12 mouse cellular contexts compared by ENCODE assay signal in the genomic region with DNA sequence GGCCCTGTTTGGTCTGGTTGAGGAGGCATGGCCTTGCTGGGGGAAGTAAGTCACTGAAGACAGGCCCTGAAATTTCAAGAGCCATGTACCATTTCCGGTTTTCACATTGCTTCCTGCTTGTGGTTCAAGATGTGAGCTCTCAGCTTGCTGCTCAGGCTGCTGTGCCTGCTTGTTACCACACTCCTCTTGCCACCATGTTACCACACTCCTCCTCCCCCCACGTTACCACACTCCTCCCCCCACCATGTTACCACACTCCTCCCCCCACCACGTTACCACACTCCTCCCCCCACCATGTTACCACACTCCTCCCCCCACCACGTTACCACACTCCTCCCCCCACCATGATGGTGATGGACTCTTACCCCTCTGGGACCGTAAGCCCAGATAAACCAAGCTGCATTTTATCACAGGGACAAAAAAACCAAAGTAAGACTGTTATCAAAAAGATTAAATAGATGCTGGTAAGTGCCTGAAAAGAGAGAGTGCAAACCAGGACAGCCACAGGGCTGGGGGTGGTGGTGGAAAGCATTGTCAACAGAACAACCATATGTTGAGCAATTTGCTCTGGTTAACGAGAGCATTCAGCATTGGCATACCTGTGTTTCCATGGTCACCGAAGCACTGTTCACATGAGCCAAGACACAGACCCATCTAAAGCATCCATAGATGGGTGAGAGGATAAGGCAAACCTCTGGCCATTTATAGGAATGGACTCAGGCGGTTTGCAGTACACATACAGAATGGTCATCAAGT.
DNase-seq lines count a peak whose midpoint lies in the region; ATAC-seq lines count a peak whose summit lies in the region.
"Had no signal": no experiment of that assay in that cellular context is flagged by ENCODE, and none has a peak within 500 bp of the region (broad histone marks: within the 10 kb centered on the region; RNA-seq: fewer than 3 reads in every experiment).

No protein-coding gene starts in this region.

- DNase-seq in heart, embryonic 10.5 days (ENCODE audit: low spot score) = no peak
- DNase-seq in heart, postnatal 14 days = no peak
- no peak for DNase-seq in neural tube, embryonic 10.5 days (ENCODE audit: extremely low spot score, low spot score)
- no peak for DNase-seq in hindbrain, embryonic 14.5 days (ENCODE audit: low spot score)
- DNase-seq in splenic B cell, adult 2 months (ENCODE audit: low read depth, low spot score) = peak; percentile 34
- no peak for DNase-seq in ovary, postnatal 14 days (ENCODE audit: low spot score)
- no peak for DNase-seq in B cell, adult 2 months
- DNase-seq: cerebellum, postnatal 36 days; gastrocnemius, postnatal 14 days; kidney, adult 11 months had no signal

- H3K4me1 ChIP-seq in heart, embryonic 10.5 days = peaks cover 57% of the 10 kb centered on the region
- H3K4me1 ChIP-seq in neural tube, embryonic 14.5 days (ENCODE audit: control insufficient read depth, insufficient read depth, low read length) = peaks cover 38% of the 10 kb centered on the region
- H3K4me1 ChIP-seq in hindbrain, embryonic 14.5 days (replicated peaks; ENCODE audit: control insufficient read depth, insufficient read depth, low read length) = peaks cover 46% of the 10 kb centered on the region

- 0 out of 2 replicates have a peak, but pooled peaks have one; percentile 18 for ATAC-seq in neural tube, embryonic 14.5 days (ENCODE audit: low read depth)
- ATAC-seq in hindbrain, embryonic 14.5 days (ENCODE audit: low FRiP score) = no peak

- intact Hi-C loops in heart, postnatal 14 days (cut with DNase I) = no loop called here

- no peaks in the 10 kb centered on the region for H3K27me3 ChIP-seq in heart, embryonic 10.5 days (ENCODE audit: insufficient read depth, poor library complexity, severe bottlenecking)
- H3K27me3 ChIP-seq in neural tube, embryonic 14.5 days (ENCODE audit: control insufficient read depth, insufficient read depth, low read length) = no peaks in the 10 kb centered on the region
- H3K27me3 ChIP-seq in hindbrain, embryonic 14.5 days (ENCODE audit: control insufficient read depth, insufficient read depth, low read length) = no peaks in the 10 kb centered on the region
- no peaks in the 10 kb centered on the region for H3K27me3 ChIP-seq in splenic B cell, adult 2 months (ENCODE audit: control insufficient read depth, insufficient read depth, low read length, poor library complexity, severe bottlenecking)

- 58% methylated on average over 8 of the region's 8 CpGs for WGBS in heart, embryonic 10.5 days
- 40% methylated on average over 8 of the region's 8 CpGs for WGBS in neural tube, embryonic 14.5 days
- WGBS in hindbrain, embryonic 14.5 days = 43% methylated on average over 8 of the region's 8 CpGs

- no peak overlapping the region for H3K9ac ChIP-seq in neural tube, embryonic 14.5 days (replicated peaks; ENCODE audit: low read depth, low read length)
- H3K9ac ChIP-seq in hindbrain, embryonic 14.5 days = no peak overlapping the region
- H3K9ac ChIP-seq: liver, embryonic 14.5 days had no signal

- no peak overlapping the region for H3K4me3 ChIP-seq in heart, embryonic 10.5 days
- no peak overlapping the region for H3K4me3 ChIP-seq in neural tube, embryonic 14.5 days (ENCODE audit: low read depth, low read length)
- H3K4me3 ChIP-seq in hindbrain, embryonic 14.5 days (replicated peaks; ENCODE audit: low read length) = no peak overlapping the region

- H3K4me2 ChIP-seq in neural tube, embryonic 14.5 days (ENCODE audit: low read depth, low read length) = no peak overlapping the region
- H3K4me2 ChIP-seq in hindbrain, embryonic 14.5 days (replicated peaks) = no peak overlapping the region

- H3K36me3 ChIP-seq in heart, embryonic 10.5 days = peaks cover 2% of the 10 kb centered on the region; the same call in 1 of the 2 replicates
- no peaks in the 10 kb centered on the region for H3K36me3 ChIP-seq in neural tube, embryonic 14.5 days (ENCODE audit: control insufficient read depth, insufficient read depth, low read length)
- H3K36me3 ChIP-seq in hindbrain, embryonic 14.5 days (replicated peaks; ENCODE audit: control insufficient read depth, insufficient read depth) = no peaks in the 10 kb centered on the region
- no peaks in the 10 kb centered on the region for H3K36me3 ChIP-seq in splenic B cell, adult 2 months (ENCODE audit: control insufficient read depth, insufficient read depth, low read length, poor library complexity, severe bottlenecking)

- H3K27ac ChIP-seq in heart, embryonic 10.5 days = 0 out of 2 replicates have a peak overlapping the region, but pooled peaks have one; percentile 16
- no peak overlapping the region for H3K27ac ChIP-seq in neural tube, embryonic 14.5 days (ENCODE audit: low read depth, low read length)
- H3K27ac ChIP-seq in hindbrain, embryonic 14.5 days = peak overlapping the region; percentile 80; the same call in 1 of the 2 replicates
- H3K27ac ChIP-seq: liver, embryonic 14.5 days had no signal

- H3K9me3 ChIP-seq in heart, embryonic 10.5 days = no peaks in the 10 kb centered on the region
- H3K9me3 ChIP-seq in neural tube, embryonic 14.5 days (ENCODE audit: control insufficient read depth, low read length) = no peaks in the 10 kb centered on the region
- H3K9me3 ChIP-seq in hindbrain, embryonic 14.5 days (ENCODE audit: control insufficient read depth, low read length) = no peaks in the 10 kb centered on the region
